Mouse (Mus musculus): ENCODE results near the gene Rab6b. TPM values are rescaled to one million over a fixed set of nuclear protein-coding genes. Genes with fewer than 3 reads are reported as not detected.
A peak's percentile ranks its signal among the peaks of the same experiment; 100 is the strongest.

The Rab6b gene
- total RNA-seq, 1 experiment: 0.98 TPM

DNA sequence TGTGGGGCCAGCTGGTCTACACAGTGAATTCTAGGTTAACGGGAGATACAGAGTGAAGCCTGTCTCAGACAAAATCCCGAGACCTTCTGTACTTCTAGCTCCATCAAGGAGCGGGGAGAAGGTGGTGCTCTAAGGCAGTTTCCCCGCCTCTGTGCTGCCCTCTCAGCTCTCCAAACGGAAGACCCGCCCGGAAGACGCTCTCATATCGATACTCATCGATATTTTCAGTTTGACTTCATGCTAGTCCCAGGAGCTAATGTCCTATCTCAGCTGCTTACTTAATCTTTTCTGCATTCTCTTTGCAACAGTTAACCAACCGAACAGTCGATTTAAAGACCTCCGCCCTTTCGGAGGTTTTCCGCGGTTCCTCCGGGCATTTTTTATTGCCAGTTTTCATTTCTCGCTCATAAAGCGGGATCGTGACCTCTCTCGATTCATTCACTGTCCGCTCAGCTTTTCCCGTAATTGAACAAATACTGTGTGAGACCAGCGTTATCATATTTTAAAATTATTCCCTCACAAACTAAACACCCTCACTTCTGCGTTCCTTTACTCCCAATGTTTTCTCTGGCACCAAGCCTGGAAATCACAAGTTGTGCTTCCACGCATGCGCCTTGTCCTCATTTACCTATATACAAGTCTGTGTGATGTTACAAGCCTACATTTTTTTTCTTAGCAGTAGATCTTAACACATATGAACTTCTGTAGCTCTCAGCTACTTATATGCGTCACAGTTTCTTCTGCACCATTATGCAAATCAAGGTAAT, 101.2 kb downstream of the Rab6b start:
- Histone ChIP-seq H3K4me3 (ENCODE audit: insufficient read depth in 1 of 2, low read depth in 1 of 2, low read length in 2 of 2, poor library complexity in 1 of 2, severe bottlenecking in 1 of 2) (peak overlapping the region; percentile 9 to 55; a peak in 3 of 4 replicates), H3K36me3 (ENCODE audit: control insufficient read depth, insufficient read depth, low read length, poor library complexity, severe bottlenecking) (no peaks in the 10 kb centered on the region), H3K9ac (ENCODE audit: insufficient read depth, low read depth, low read length, poor library complexity, severe bottlenecking) (no peak overlapping the region), H3K9me3 (ENCODE audit: control insufficient read depth, insufficient read depth, low read depth, low read length) (no peaks in the 10 kb centered on the region), H3K4me1 (ENCODE audit: control insufficient read depth in 2 of 2, insufficient read depth in 2 of 2, low read length in 2 of 2, poor library complexity in 1 of 2) (no peaks in the 10 kb centered on the region), H3K27ac (ENCODE audit: insufficient read depth, low read depth, low read length, poor library complexity, severe bottlenecking) (no peak overlapping the region)
- DNase-seq (ENCODE audit: low read depth, low spot score): no peak
- in situ Hi-C loops (cut with MboI; ENCODE audit: low sequenced_read_pairs in 2 of 2, unreplicated experiment in 2 of 2): no loop called here
- no peak for TF ChIP-seq MAFK (IDR thresholded peaks at IDR 0.05; ENCODE audit: insufficient read depth, low read depth, low read length)
- TF ChIP-seq ZNF384 (IDR thresholded peaks at IDR 0.05; ENCODE audit: low read depth, low read length): no peak
- no peak for TF ChIP-seq ZC3H11A (IDR thresholded peaks at IDR 0.05; ENCODE audit: borderline replicate concordance, low read depth, low read length)
- TF ChIP-seq HCFC1 (IDR thresholded peaks at IDR 0.05; ENCODE audit: borderline replicate concordance, insufficient read depth, low read length): no peak
- TF ChIP-seq CHD2 (IDR thresholded peaks at IDR 0.05; ENCODE audit: low read depth, low read length): no peak

DNA sequence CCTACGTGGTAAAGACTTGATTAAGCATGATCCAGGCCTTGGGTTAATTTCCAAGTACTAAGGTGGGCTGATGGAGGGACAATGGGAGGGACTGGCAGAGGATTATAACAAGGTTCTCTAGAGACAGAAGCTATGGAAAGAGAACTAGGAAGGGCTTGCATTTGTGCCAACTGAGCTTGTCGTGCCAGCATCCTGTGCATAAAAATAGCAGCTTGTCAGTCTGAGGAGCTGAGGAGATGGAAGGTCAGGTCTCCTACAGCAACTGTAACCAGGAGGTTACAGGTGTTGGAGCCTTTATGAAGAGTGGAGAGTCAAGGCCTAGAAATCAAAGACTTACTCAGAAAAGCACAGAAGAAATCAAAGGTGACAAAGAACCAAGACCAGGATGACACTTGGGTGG, 102.0 kb downstream of the Rab6b start:
- TF ChIP-seq ZNF384 (IDR thresholded peaks at IDR 0.05; ENCODE audit: low read depth, low read length) (no peak), ZC3H11A (IDR thresholded peaks at IDR 0.05; ENCODE audit: borderline replicate concordance, low read depth, low read length) (no peak), HCFC1 (IDR thresholded peaks at IDR 0.05; ENCODE audit: borderline replicate concordance, insufficient read depth, low read length) (no peak), MAFK (IDR thresholded peaks at IDR 0.05; ENCODE audit: insufficient read depth, low read depth, low read length) (no peak), CHD2 (IDR thresholded peaks at IDR 0.05; ENCODE audit: low read depth, low read length) (no peak)
- no peaks in the 10 kb centered on the region for H3K4me1 ChIP-seq (ENCODE audit: control insufficient read depth in 2 of 2, insufficient read depth in 2 of 2, low read length in 2 of 2, poor library complexity in 1 of 2)
- no peak overlapping the region for H3K4me3 ChIP-seq (ENCODE audit: insufficient read depth in 1 of 2, low read depth in 1 of 2, low read length in 2 of 2, poor library complexity in 1 of 2, severe bottlenecking in 1 of 2)
- H3K36me3 ChIP-seq (ENCODE audit: control insufficient read depth, insufficient read depth, low read length, poor library complexity, severe bottlenecking): no peaks in the 10 kb centered on the region
- no peak overlapping the region for H3K27ac ChIP-seq (ENCODE audit: insufficient read depth, low read depth, low read length, poor library complexity, severe bottlenecking)
- H3K9ac ChIP-seq (ENCODE audit: insufficient read depth, low read depth, low read length, poor library complexity, severe bottlenecking): no peak overlapping the region
- DNase-seq (ENCODE audit: low read depth, low spot score): no peak
- no peaks in the 10 kb centered on the region for H3K9me3 ChIP-seq (ENCODE audit: control insufficient read depth, insufficient read depth, low read depth, low read length)
- in situ Hi-C loops (cut with MboI; ENCODE audit: low sequenced_read_pairs in 2 of 2, unreplicated experiment in 2 of 2): no loop called here

DNA sequence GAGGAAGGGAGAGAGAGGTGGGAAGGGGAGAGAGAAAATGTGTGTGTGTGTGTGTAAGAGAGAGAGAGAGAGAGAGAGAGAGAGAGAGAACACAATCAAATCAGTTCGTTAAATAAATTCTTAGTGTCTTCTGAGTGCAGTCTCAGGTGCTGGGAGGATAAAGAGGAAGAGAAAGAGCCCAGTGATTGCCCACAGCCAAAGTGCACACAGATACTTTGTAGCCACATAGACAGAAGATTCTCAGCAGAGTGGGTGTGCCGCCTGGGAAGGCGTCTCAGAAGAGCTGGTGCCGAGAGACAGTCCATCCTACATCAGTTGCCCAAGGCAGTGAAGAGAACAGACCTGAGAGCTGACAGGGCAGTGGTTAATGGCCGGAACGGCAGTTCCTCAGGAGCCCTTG, 102.7 kb downstream of the Rab6b start:
- no peak overlapping the region for H3K4me3 ChIP-seq (ENCODE audit: insufficient read depth in 1 of 2, low read depth in 1 of 2, low read length in 2 of 2, poor library complexity in 1 of 2, severe bottlenecking in 1 of 2)
- H3K36me3 ChIP-seq (ENCODE audit: control insufficient read depth, insufficient read depth, low read length, poor library complexity, severe bottlenecking): no peaks in the 10 kb centered on the region
- no peak overlapping the region for H3K9ac ChIP-seq (ENCODE audit: insufficient read depth, low read depth, low read length, poor library complexity, severe bottlenecking)
- no peak for DNase-seq (ENCODE audit: low read depth, low spot score)
- no peak overlapping the region for H3K27ac ChIP-seq (ENCODE audit: insufficient read depth, low read depth, low read length, poor library complexity, severe bottlenecking)
- no peaks in the 10 kb centered on the region for H3K9me3 ChIP-seq (ENCODE audit: control insufficient read depth, insufficient read depth, low read depth, low read length)
- no peak for TF ChIP-seq HCFC1 (IDR thresholded peaks at IDR 0.05; ENCODE audit: borderline replicate concordance, insufficient read depth, low read length)
- TF ChIP-seq CHD2 (IDR thresholded peaks at IDR 0.05; ENCODE audit: low read depth, low read length): no peak
- no peak for TF ChIP-seq ZNF384 (IDR thresholded peaks at IDR 0.05; ENCODE audit: low read depth, low read length)
- no peak for TF ChIP-seq ZC3H11A (IDR thresholded peaks at IDR 0.05; ENCODE audit: borderline replicate concordance, low read depth, low read length)
- in situ Hi-C loops (cut with MboI; ENCODE audit: low sequenced_read_pairs in 2 of 2, unreplicated experiment in 2 of 2): no loop called here
- H3K4me1 ChIP-seq (ENCODE audit: control insufficient read depth in 2 of 2, insufficient read depth in 2 of 2, low read length in 2 of 2, poor library complexity in 1 of 2): no peaks in the 10 kb centered on the region

- no peak overlapping the region for H3K27ac ChIP-seq (ENCODE audit: insufficient read depth, low read depth, low read length, poor library complexity, severe bottlenecking)
- H3K4me3 ChIP-seq (ENCODE audit: insufficient read depth in 1 of 2, low read depth in 1 of 2, low read length in 2 of 2, poor library complexity in 1 of 2, severe bottlenecking in 1 of 2): no peak overlapping the region
- no peaks in the 10 kb centered on the region for H3K36me3 ChIP-seq (ENCODE audit: control insufficient read depth, insufficient read depth, low read length, poor library complexity, severe bottlenecking)
- no peak for DNase-seq (ENCODE audit: low read depth, low spot score)
- in situ Hi-C loops (cut with MboI; ENCODE audit: low sequenced_read_pairs in 2 of 2, unreplicated experiment in 2 of 2): loop anchor here in 1 of 2 experiments (5.0 kb wide), 1 partner anchor 78 kb away; no protein-coding TSS in a partner anchor
- H3K9ac ChIP-seq (ENCODE audit: insufficient read depth, low read depth, low read length, poor library complexity, severe bottlenecking): no peak overlapping the region
- TF ChIP-seq ZC3H11A (IDR thresholded peaks at IDR 0.05; ENCODE audit: borderline replicate concordance, low read depth, low read length) (no peak), MAFK (IDR thresholded peaks at IDR 0.05; ENCODE audit: insufficient read depth, low read depth, low read length) (no peak), ZNF384 (IDR thresholded peaks at IDR 0.05; ENCODE audit: low read depth, low read length) (no peak), HCFC1 (IDR thresholded peaks at IDR 0.05; ENCODE audit: borderline replicate concordance, insufficient read depth, low read length) (no peak), CHD2 (IDR thresholded peaks at IDR 0.05; ENCODE audit: low read depth, low read length) (no peak)
- peaks cover 0 to 7% of the 10 kb centered on the region in 2 experiments; a peak in 1 of 4 replicates for H3K4me1 ChIP-seq (ENCODE audit: control insufficient read depth in 2 of 2, insufficient read depth in 2 of 2, low read length in 2 of 2, poor library complexity in 1 of 2)
- H3K9me3 ChIP-seq (ENCODE audit: control insufficient read depth, insufficient read depth, low read depth, low read length): no peaks in the 10 kb centered on the region
Measured at GRCm38 (mm10) chr9:103224721-103225120, 113.1 kb downstream of the Rab6b start.

All from ES-E14 (cell line).